14 mouse cellular contexts compared by ENCODE assay signal in genomic region chr17:45845832-45846231, GRCm38 (mm10).
A peak's percentile ranks its signal among the peaks of the same experiment; 100 is the strongest.
DNase-seq lines count a peak whose midpoint lies in the region; ATAC-seq and TF ChIP-seq lines count a peak whose summit lies in the region.
"Had no signal": no experiment of that assay in that cellular context is flagged by ENCODE, and none has a peak within 500 bp of the region (broad histone marks: within the 10 kb centered on the region; RNA-seq: fewer than 3 reads in every experiment).

No protein-coding gene starts in this region.

- no peak overlapping the region for H3K27ac ChIP-seq in layer of hippocampus, adult 2 months
- H3K27ac ChIP-seq in hindbrain, embryonic 13.5 days = no peak overlapping the region
- H3K27ac ChIP-seq: limb, embryonic 13.5 days had no signal

- no peak for TF ChIP-seq POLR2A in brain, embryonic 14.5 days (IDR thresholded peaks at IDR 0.05; ENCODE audit: borderline replicate concordance, extremely low read depth, insufficient read depth, insufficient read length, poor library complexity, severe bottlenecking)

- WGBS in hindbrain, embryonic 13.5 days = 89% methylated on average over 5 of the region's 5 CpGs

- no peak for DNase-seq in layer of hippocampus, adult 2 months (ENCODE audit: low spot score in 2 of 2)
- no peak for DNase-seq in layer of hippocampus, postnatal 25 days (ENCODE audit: extremely low spot score in 1 of 2, low spot score in 1 of 2)
- DNase-seq in thymus, postnatal 0 days (ENCODE audit: low spot score) = peak; percentile 10
- DNase-seq in thymus, adult 18-20 months = no peak
- no peak for DNase-seq in brain, embryonic 14.5 days (ENCODE audit: low read depth)
- no peak for DNase-seq in cerebellum, adult 9-11 months
- DNase-seq in embryo, embryonic 11 days = no peak
- DNase-seq: adrenal gland, adult 2 months; cerebellum, adult 11 months; heart, postnatal 36 days; kidney, adult 9 months; right cerebral cortex, postnatal 25 days had no signal

- no peaks in the 10 kb centered on the region for H3K4me1 ChIP-seq in hindbrain, embryonic 13.5 days (replicated peaks)
- H3K4me1 ChIP-seq: limb, embryonic 13.5 days had no signal

- H3K9ac ChIP-seq in hindbrain, embryonic 13.5 days = no peak overlapping the region
- H3K9ac ChIP-seq: limb, embryonic 13.5 days had no signal

- H3K9me3 ChIP-seq in hindbrain, embryonic 13.5 days = 0 out of 2 replicates have a peak, but pooled peaks cover 3% of the 10 kb centered on the region

- no peak for ATAC-seq in hindbrain, embryonic 13.5 days (ENCODE audit: low FRiP score)

- no peak overlapping the region for H3K4me2 ChIP-seq in hindbrain, embryonic 13.5 days
- H3K4me2 ChIP-seq: limb, embryonic 13.5 days had no signal

- H3K4me3 ChIP-seq in layer of hippocampus, adult 2 months = no peak overlapping the region
- H3K4me3 ChIP-seq in hindbrain, embryonic 13.5 days = no peak overlapping the region
- H3K4me3 ChIP-seq: limb, embryonic 13.5 days had no signal

- peak; percentile 51 for TF ChIP-seq CTCF in layer of hippocampus, adult 2 months (conservative IDR thresholded peaks at IDR 0.05)
- TF ChIP-seq CTCF in brain, embryonic 14.5 days (IDR thresholded peaks at IDR 0.05; ENCODE audit: borderline replicate concordance, extremely low read depth, insufficient read depth, insufficient read length) = peak; percentile 24; the same call in 1 of the 2 replicates

- H3K27me3 ChIP-seq in hindbrain, embryonic 13.5 days = peaks cover 22% of the 10 kb centered on the region; the same call in 1 of the 2 replicates
- H3K27me3 ChIP-seq: limb, embryonic 13.5 days had no signal

- H3K36me3 ChIP-seq in hindbrain, embryonic 13.5 days = no peaks in the 10 kb centered on the region
- H3K36me3 ChIP-seq: limb, embryonic 13.5 days had no signal
